Mouse (Mus musculus) hindbrain, embryonic 13.5 days (tissue): ENCODE data around the gene Trp53bp2. TPM values are rescaled to one million over a fixed set of nuclear protein-coding genes. Genes with fewer than 3 reads are reported as not detected.

Experiments used
- ATAC-seq: fragments of 200-750 bp; cut with Nextera tagmentation; 2 replicates; pipeline ENCODE4 v1.8.0; 2017; ENCODE audit warnings: moderate TSS enrichment; ENCODE audit not compliant: low FRiP score
- H3K27ac ChIP-seq: fragments of 300-500 bp; sonication (generic); 2 replicates; pipeline ENCODE4 v1.5.1; 2015; ENCODE audit warnings: inconsistent platforms, mild to moderate bottlenecking, moderate library complexity
- H3K27me3 ChIP-seq: fragments of 300-500 bp; sonication (generic); 2 replicates; pipeline ENCODE4 v1.6.1; 2015; ENCODE audit warnings: mild to moderate bottlenecking, inconsistent platforms
- H3K36me3 ChIP-seq: fragments of 300-500 bp; sonication (generic); 2 replicates; pipeline ENCODE4 v1.6.1; 2015; ENCODE audit warnings: mild to moderate bottlenecking, inconsistent platforms
- H3K4me1 ChIP-seq: fragments of 300-500 bp; sonication (generic); replicated peaks from 2 replicates; pipeline ENCODE4 v1.6.1; 2015; ENCODE audit warnings: inconsistent platforms
- H3K4me2 ChIP-seq: fragments of 300-500 bp; sonication (generic); 2 replicates; pipeline ENCODE4 v1.6.1; 2015; ENCODE audit warnings: inconsistent platforms, mild to moderate bottlenecking, moderate library complexity
- H3K4me3 ChIP-seq: fragments of 300-500 bp; sonication (generic); 2 replicates; pipeline ENCODE4 v1.5.1; 2015; ENCODE audit warnings: mild to moderate bottlenecking, inconsistent platforms
- H3K9ac ChIP-seq: fragments of 300-500 bp; sonication (generic); 2 replicates; pipeline ENCODE4 v1.6.1; 2015; ENCODE audit warnings: mild to moderate bottlenecking, inconsistent platforms
- H3K9me3 ChIP-seq: fragments of 300-500 bp; sonication (generic); 2 replicates; pipeline ENCODE4 v1.6.1; 2016; ENCODE audit warnings: inconsistent platforms
- WGBS: fragments of 180-500 bp; shearing (Covaris S2); methylation state at CpG from one replicate; pipeline ENCODE4 v1.1.7; 2015; 5-methylcytosine and 5-hydroxymethylcytosine counted together
- polyA plus RNA-seq: library from polyadenylated mRNA; unstranded; fragments of >200 nt; fragmentation: Nextera tagmentation; extraction: Ambion mirVana; gene quantifications from 2 replicates; pipeline ENCODE4 v1.2.1, GENCODE M21; 2015

The Trp53bp2 gene
- polyA plus RNA-seq, result 20.5 and 21.7 TPM in 2 replicates

DNA sequence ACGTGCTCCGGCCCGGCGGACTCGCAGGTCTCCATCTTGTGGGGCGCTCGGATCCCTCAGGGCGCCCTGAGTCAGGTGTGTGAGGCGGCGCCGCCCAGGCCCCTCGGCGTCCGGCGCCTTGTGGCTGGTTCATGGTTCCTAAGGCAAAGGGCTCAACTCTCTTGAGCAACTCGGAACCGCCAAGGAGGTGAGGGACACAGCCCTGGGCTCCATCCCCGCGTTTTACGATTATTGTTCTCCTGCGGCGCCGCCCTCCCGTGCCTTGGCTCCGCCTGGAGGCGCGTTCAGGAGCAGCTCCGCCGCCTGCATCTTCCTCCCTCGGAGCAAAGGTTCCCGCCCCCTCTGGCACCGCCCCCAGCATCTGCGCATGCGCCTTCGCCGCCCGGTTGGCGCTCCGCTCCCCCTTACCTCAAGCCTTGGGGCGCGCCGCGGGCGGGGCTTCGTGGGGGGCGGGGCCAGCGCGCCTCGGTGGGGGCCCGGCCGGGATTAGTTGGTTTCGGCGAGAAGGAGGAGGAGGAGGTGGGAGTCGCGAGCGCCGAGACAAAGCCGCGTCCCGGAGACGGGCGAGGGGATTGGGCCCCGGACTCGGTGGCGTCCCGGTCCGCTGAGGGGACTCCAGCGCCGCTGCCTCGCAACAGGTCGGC, at the start of gene Trp53bp2:
Gene Trp53bp2 (plus strand): TSS at position 489 of the 644 bp plus-strand sequence.
- no peaks in the 10 kb centered on the region for H3K36me3 ChIP-seq
- peak within 1 kb of the TSS; percentile 73 for H3K4me2 ChIP-seq
- no peaks in the 10 kb centered on the region for H3K27me3 ChIP-seq
- H3K4me1 ChIP-seq, result peaks cover 33% of the 10 kb centered on the region
- H3K9ac ChIP-seq, result peak within 1 kb of the TSS; percentile 87
- H3K4me3 ChIP-seq, result peak within 1 kb of the TSS; percentile 87
- H3K27ac ChIP-seq, result peak within 1 kb of the TSS; percentile 98
- H3K9me3 ChIP-seq, result no peaks in the 10 kb centered on the region
- ATAC-seq, result peak; percentile 96
- under 1% methylated on average over 67 of the region's 71 CpGs for WGBS

DNA sequence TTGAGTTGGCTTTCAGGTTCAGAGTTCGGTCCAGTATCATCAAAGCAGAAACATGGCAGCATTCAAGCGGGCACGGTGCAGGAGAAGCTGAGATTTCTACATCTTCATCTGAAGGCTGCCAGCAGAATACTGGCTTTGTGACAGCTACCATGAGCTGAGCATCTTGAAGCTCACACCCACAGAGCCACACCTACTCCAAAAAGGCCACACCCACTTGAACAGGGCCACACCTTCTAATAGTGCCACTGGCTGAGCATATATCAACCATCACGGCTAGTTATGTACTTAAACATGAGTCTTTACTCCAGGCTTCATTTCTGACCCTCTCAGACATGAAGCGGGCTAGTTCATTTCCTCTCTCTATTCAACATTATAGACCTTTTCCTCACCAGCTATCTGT, 46.3 kb upstream of the Trp53bp2 start:
- Histone ChIP-seq H3K27ac (no peak overlapping the region), H3K4me3 (no peak overlapping the region), H3K9ac (no peak overlapping the region), H3K27me3 (0 out of 2 replicates have a peak, but pooled peaks cover 2% of the 10 kb centered on the region), H3K4me2 (no peak overlapping the region), H3K9me3 (no peaks in the 10 kb centered on the region), H3K4me1 (0 out of 2 replicates have a peak, but pooled peaks cover 4% of the 10 kb centered on the region), H3K36me3 (no peaks in the 10 kb centered on the region)
- 94% methylated on average over 5 of the region's 5 CpGs for WGBS
- no peak for ATAC-seq

DNA sequence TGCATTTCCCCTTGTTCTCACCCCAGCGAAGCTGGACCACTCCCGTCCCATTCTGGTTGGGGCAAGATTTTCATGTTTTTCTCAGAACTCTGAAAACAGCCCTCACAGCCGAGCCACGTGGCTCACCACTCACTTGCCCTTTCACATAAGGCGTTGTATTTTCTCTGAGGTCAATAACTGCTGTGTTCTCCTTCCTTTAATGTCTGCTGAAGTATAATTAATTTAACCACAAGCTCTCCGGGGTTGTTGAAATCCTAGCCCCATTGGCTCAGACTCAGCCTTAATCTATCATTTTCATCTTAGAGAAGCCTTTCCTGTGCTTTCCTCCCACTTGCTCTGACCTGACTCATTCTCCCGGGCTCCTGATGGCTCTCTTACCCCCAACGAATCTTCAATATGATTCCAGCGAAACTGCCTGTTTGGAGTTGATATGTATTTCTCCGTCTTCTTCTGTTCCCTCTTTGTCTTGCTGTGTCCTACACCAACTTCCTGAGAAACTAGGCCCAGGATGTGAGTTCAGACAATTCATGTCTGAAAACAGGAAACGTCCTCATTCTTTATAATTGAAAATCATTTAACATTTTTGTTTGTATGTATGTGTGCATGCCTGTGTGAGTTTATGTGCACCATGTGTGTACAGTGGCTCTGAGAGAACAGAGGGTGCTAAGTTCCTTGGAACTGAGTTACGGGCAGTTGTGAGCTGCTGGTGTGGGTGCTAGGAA, 45.1 kb upstream of the Trp53bp2 start:
- 0 out of 2 replicates have a peak, but pooled peaks cover 2% of the 10 kb centered on the region for H3K27me3 ChIP-seq
- 56% methylated on average over 12 of the region's 12 CpGs for WGBS
- H3K4me1 ChIP-seq, result 0 out of 2 replicates have a peak, but pooled peaks cover 4% of the 10 kb centered on the region
- no peak overlapping the region for H3K4me3 ChIP-seq
- H3K36me3 ChIP-seq, result no peaks in the 10 kb centered on the region
- no peak for ATAC-seq
- H3K4me2 ChIP-seq, result no peak overlapping the region
- H3K9me3 ChIP-seq, result no peaks in the 10 kb centered on the region
- no peak overlapping the region for H3K9ac ChIP-seq
- H3K27ac ChIP-seq, result no peak overlapping the region

DNA sequence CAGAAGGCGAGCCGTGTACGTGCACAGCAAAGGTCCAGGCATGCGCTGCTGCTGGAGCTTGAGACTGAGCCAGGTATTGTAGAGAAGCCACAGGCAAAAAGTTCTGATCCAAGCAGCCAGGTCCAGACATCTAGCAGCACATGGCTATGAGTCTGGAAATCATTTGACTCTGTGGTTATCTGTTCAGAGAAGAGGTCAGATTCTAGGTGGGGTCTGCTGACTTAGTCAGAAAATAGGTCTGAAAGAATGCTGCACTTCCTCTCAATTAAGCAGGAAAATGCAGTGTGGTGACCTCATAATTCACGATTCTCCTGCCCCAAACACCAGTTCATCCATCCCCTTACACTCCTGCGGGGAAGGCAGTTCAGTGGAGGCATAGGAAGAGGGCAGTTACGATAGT, 40.7 kb upstream of the Trp53bp2 start:
- H3K9ac ChIP-seq, result no peak overlapping the region
- no peak overlapping the region for H3K27ac ChIP-seq
- no peaks in the 10 kb centered on the region for H3K9me3 ChIP-seq
- no peak overlapping the region for H3K4me3 ChIP-seq
- H3K4me2 ChIP-seq, result no peak overlapping the region
- no peak for ATAC-seq
- no peaks in the 10 kb centered on the region for H3K36me3 ChIP-seq
- 82% methylated on average over 7 of the region's 7 CpGs for WGBS
- no peaks in the 10 kb centered on the region for H3K27me3 ChIP-seq
- 0 out of 2 replicates have a peak, but pooled peaks cover 4% of the 10 kb centered on the region for H3K4me1 ChIP-seq

- no peaks in the 10 kb centered on the region for H3K9me3 ChIP-seq
- H3K27ac ChIP-seq, result no peak overlapping the region
- H3K4me3 ChIP-seq, result no peak overlapping the region
- 75% methylated on average over 8 of the region's 8 CpGs for WGBS
- no peak overlapping the region for H3K4me2 ChIP-seq
- H3K9ac ChIP-seq, result no peak overlapping the region
- no peaks in the 10 kb centered on the region for H3K27me3 ChIP-seq
- no peak for ATAC-seq
- H3K4me1 ChIP-seq, result 0 out of 2 replicates have a peak, but pooled peaks cover under 1% of the 10 kb centered on the region
- no peaks in the 10 kb centered on the region for H3K36me3 ChIP-seq
Observed at GRCm38 (mm10) chr1:182368782-182369181, 40.2 kb upstream of the Trp53bp2 start.

DNA sequence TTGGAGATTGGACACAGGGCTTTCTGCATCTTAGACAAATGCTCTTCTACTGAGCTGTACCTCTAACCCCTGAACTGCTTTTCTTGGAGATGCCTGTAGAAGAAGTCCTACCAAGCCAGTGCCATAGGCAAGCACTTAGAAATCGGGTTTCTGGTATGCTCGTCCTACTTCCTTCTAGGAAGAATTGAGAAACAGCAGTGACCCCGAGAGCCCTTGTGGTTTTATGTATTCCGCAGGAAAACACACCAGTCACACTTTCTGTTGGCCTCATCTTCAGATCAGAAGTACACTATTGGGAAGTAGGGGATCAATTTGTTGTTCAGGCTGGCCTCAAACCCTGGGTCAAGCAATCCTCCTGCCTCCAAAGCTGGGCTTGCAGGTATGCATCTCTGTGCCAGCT, 39.5 kb upstream of the Trp53bp2 start:
- Histone ChIP-seq H3K36me3 (no peaks in the 10 kb centered on the region), H3K4me3 (no peak overlapping the region), H3K9me3 (no peaks in the 10 kb centered on the region), H3K27ac (no peak overlapping the region), H3K27me3 (no peaks in the 10 kb centered on the region), H3K9ac (no peak overlapping the region), H3K4me2 (no peak overlapping the region), H3K4me1 (no peaks in the 10 kb centered on the region)
- no peak for ATAC-seq
- WGBS, result 81% methylated on average over 4 of the region's 4 CpGs

GRCm38 (mm10) chr1:182371891-182372290, 37.1 kb upstream of the Trp53bp2 start:
- H3K27me3 ChIP-seq, result no peaks in the 10 kb centered on the region
- H3K4me3 ChIP-seq, result no peak overlapping the region
- no peaks in the 10 kb centered on the region for H3K36me3 ChIP-seq
- H3K4me1 ChIP-seq, result peaks cover 16% of the 10 kb centered on the region; the same call in 1 of the 2 replicates
- no peaks in the 10 kb centered on the region for H3K9me3 ChIP-seq
- ATAC-seq, result no peak
- H3K4me2 ChIP-seq, result no peak overlapping the region
- WGBS, result 84% methylated on average over 8 of the region's 8 CpGs
- no peak overlapping the region for H3K27ac ChIP-seq
- H3K9ac ChIP-seq, result no peak overlapping the region

DNA sequence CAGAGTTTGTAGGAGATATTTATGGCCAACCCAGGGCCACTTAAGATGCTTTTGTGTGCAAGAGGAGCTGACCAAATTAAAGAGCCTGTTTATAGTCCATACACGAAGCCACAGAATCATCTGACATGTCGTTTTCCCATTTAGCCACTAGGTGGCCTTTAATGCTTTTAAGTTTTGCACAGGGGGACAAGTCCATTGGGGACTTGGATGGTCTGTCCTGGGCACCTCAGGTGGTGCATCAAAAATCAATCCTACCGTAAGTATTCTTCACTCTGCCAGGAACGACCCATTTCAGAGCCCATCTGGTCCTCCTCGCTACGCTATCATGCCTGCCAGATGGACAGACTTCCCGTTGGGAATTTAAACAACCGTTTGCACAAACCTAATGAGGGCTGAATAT, 32.8 kb upstream of the Trp53bp2 start:
- Histone ChIP-seq H3K9me3 (no peaks in the 10 kb centered on the region), H3K9ac (no peak overlapping the region), H3K27ac (peak overlapping the region; percentile 15; the same call in 1 of the 2 replicates), H3K4me3 (no peak overlapping the region), H3K27me3 (no peaks in the 10 kb centered on the region), H3K36me3 (no peaks in the 10 kb centered on the region), H3K4me2 (no peak overlapping the region), H3K4me1 (peaks cover 17% of the 10 kb centered on the region; the same call in 1 of the 2 replicates)
- peak; percentile 74 for ATAC-seq
- WGBS, result 19% methylated on average over 8 of the region's 8 CpGs

DNA sequence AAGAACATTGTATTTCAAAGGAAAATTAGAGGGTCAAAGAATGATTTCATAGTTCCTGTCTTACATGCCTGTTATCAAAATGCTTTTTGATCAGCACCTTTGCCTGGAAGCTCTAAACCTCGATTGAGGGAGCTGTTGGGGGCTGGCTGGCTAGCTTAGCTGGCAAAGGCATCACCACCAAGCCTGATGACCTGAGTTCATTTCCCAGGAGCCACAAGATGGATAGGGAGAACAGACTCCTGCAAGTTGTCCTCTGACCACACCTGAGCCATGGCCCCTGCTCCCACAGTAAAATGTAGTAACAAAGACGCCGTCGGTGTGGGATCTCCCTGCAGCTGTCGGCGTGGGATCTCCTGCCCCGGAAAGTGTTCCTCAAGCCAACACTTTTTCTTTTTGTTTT, 32.1 kb upstream of the Trp53bp2 start:
- Histone ChIP-seq H3K9me3 (no peaks in the 10 kb centered on the region), H3K4me3 (no peak overlapping the region), H3K4me2 (no peak overlapping the region), H3K9ac (no peak overlapping the region), H3K36me3 (no peaks in the 10 kb centered on the region), H3K27ac (peak overlapping the region; percentile 40; the same call in 1 of the 2 replicates), H3K27me3 (no peaks in the 10 kb centered on the region), H3K4me1 (peaks cover 17% of the 10 kb centered on the region; the same call in 1 of the 2 replicates)
- WGBS, result 73% methylated on average over 7 of the region's 7 CpGs
- no peak for ATAC-seq

GRCm38 (mm10) chr1:182377519-182377918, 31.5 kb upstream of the Trp53bp2 start:
- H3K27me3 ChIP-seq, result no peaks in the 10 kb centered on the region
- H3K4me1 ChIP-seq, result peaks cover 17% of the 10 kb centered on the region; the same call in 1 of the 2 replicates
- no peaks in the 10 kb centered on the region for H3K36me3 ChIP-seq
- H3K27ac ChIP-seq, result no peak overlapping the region; the same call in 1 of the 2 replicates
- no peaks in the 10 kb centered on the region for H3K9me3 ChIP-seq
- no peak overlapping the region for H3K4me2 ChIP-seq
- 83% methylated on average over 6 of the region's 6 CpGs for WGBS
- ATAC-seq, result no peak
- H3K4me3 ChIP-seq, result no peak overlapping the region
- H3K9ac ChIP-seq, result no peak overlapping the region

DNA sequence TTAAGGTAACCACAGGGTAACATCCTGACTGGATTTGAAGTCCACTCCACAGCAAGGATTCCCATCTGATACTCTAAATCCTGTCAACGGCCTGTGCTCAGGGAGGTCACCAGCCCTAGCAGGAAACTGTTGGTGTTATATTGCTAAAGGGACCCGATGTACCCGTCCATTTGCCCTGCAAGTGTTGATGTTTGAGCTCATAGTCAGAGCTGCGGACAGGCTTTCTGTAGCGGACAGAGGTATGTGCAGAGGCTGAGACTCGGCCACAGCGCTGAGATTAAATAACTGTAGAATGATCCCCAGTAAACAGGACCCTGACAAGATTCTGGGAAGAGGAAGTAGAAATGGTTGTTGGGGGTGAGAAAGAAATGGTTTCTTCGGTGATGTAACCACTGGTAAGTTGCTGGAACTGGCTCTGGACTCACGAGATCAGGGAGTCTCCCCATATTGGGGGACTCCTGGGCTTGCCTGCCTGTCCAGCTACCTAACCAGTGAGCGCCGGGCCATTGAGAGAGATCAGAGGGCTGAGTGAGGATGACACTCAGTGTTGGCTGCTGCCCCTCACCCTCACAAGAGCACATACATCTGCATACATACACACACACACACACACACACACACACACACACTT, 30.7 kb upstream of the Trp53bp2 start:
- Histone ChIP-seq H3K9me3 (no peaks in the 10 kb centered on the region), H3K27ac (no peak overlapping the region), H3K4me2 (no peak overlapping the region), H3K4me1 (peaks cover 17% of the 10 kb centered on the region; the same call in 1 of the 2 replicates), H3K9ac (no peak overlapping the region), H3K27me3 (no peaks in the 10 kb centered on the region), H3K36me3 (no peaks in the 10 kb centered on the region), H3K4me3 (no peak overlapping the region)
- WGBS, result 87% methylated on average over 11 of the region's 11 CpGs
- no peak for ATAC-seq

- H3K9ac ChIP-seq, result no peak overlapping the region
- H3K36me3 ChIP-seq, result no peaks in the 10 kb centered on the region
- no peak for ATAC-seq
- no peak overlapping the region for H3K27ac ChIP-seq
- H3K4me3 ChIP-seq, result no peak overlapping the region
- 85% methylated on average over 7 of the region's 7 CpGs for WGBS
- H3K4me1 ChIP-seq, result peaks cover 17% of the 10 kb centered on the region; the same call in 1 of the 2 replicates
- no peak overlapping the region for H3K4me2 ChIP-seq
- H3K9me3 ChIP-seq, result no peaks in the 10 kb centered on the region
- H3K27me3 ChIP-seq, result no peaks in the 10 kb centered on the region
Observed at GRCm38 (mm10) chr1:182378876-182379275, 30.1 kb upstream of the Trp53bp2 start.
